Mouse (Mus musculus) yolk sac, embryonic 10.5 days (tissue): Measurements from ENCODE around the gene Ndufs3.

Source experiments
- DNase-seq: peaks from one replicate; pipeline ENCODE4 v3.0.0-alpha.2; 2017; ENCODE audit warnings: low spot score

Ndufs3 gene

GRCm38 (mm10) chr2:90904076-90904855 is at the start of gene Ndufs3, which contains the start of gene Kbtbd4:
Ndufs3 (minus strand) TSS chr2:90904827.
Kbtbd4 (plus strand) TSS chr2:90904740.
- peak; percentile 88 for DNase-seq

GRCm38 (mm10) chr2:90953461-90953860 is 48.8 kb upstream of the Ndufs3 start:
- no peak for DNase-seq

- DNase-seq = no peak
Measured at GRCm38 (mm10) chr2:90950582-90951194, 46.1 kb upstream of the Ndufs3 start.

GRCm38 (mm10) chr2:90950149-90950548 is 45.5 kb upstream of the Ndufs3 start:
- no peak for DNase-seq

GRCm38 (mm10) chr2:90941744-90942143 is 37.1 kb upstream of the Ndufs3 start:
- DNase-seq = no peak

GRCm38 (mm10) chr2:90940233-90941229 is 35.9 kb upstream of the Ndufs3 start, which contains the start of gene Celf1:
Celf1 (plus strand) TSS chr2:90940382.
- peak; percentile 87 for DNase-seq

- DNase-seq = no peak
Measured at GRCm38 (mm10) chr2:90939750-90940149, 35.1 kb upstream of the Ndufs3 start.

- no peak for DNase-seq
Measured at GRCm38 (mm10) chr2:90938362-90938761, 33.7 kb upstream of the Ndufs3 start.

- peak; percentile 26 for DNase-seq
Measured at GRCm38 (mm10) chr2:90932273-90932672, 27.6 kb upstream of the Ndufs3 start.

GRCm38 (mm10) chr2:90931829-90932228 is 27.2 kb upstream of the Ndufs3 start:
- DNase-seq = peak; percentile 77

GRCm38 (mm10) chr2:90928566-90928965 is 23.9 kb upstream of the Ndufs3 start:
- DNase-seq = no peak

GRCm38 (mm10) chr2:90922636-90923035 is 18.0 kb upstream of the Ndufs3 start:
- DNase-seq = no peak

- DNase-seq = no peak
Measured at GRCm38 (mm10) chr2:90921178-90921577, 16.6 kb upstream of the Ndufs3 start.

- peak; percentile 81 for DNase-seq
Measured at GRCm38 (mm10) chr2:90917999-90918698, 13.5 kb upstream of the Ndufs3 start.

- DNase-seq = peak; percentile 80
Measured at GRCm38 (mm10) chr2:90917233-90917998, 12.8 kb upstream of the Ndufs3 start.

GRCm38 (mm10) chr2:90916560-90917232 is 12.1 kb upstream of the Ndufs3 start:
- DNase-seq = no peak

GRCm38 (mm10) chr2:90915516-90915915 is 10.9 kb upstream of the Ndufs3 start:
- no peak for DNase-seq

GRCm38 (mm10) chr2:90913671-90914070 is 9.0 kb upstream of the Ndufs3 start:
- DNase-seq = no peak

GRCm38 (mm10) chr2:90911668-90912067 is 7.0 kb upstream of the Ndufs3 start:
- DNase-seq = no peak

GRCm38 (mm10) chr2:90910861-90911260 is 6.2 kb upstream of the Ndufs3 start:
- no peak for DNase-seq
